Mouse (Mus musculus): Measurements from ENCODE around the gene Pigr.
A peak's percentile ranks its signal among the peaks of the same experiment; 100 is the strongest.

Pigr gene

DNA sequence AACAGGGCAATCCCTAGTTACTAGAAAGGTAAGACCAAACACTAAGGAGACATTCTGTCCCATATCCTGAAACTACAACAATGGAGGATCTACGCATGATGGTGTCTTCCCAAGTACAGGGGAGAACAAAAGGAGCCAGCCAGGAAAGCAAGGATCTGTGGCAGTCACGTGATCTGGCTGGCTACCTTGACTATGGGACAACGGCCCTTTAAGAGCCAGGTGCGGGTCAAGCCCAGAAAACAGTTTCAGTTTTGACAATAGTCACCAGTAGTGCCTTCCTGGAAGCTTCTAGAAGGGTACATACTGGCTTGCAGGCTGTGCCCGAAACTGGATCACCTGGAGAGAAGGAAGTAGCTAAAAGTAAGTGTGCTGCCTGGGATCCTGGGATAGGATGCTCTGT lies at the start of gene Pigr:
Gene Pigr (plus strand): TSS at position 237 of the 400 bp plus-strand sequence.
- no peak for DNase-seq

- no peak for DNase-seq
These were observed 46.6 kb upstream of the Pigr start for GRCm38 (mm10) chr1:130779867-130780266.

GRCm38 (mm10) chr1:130784054-130784453 lies 42.4 kb upstream of the Pigr start:
- peak; percentile 32 to 38 for DNase-seq

GRCm38 (mm10) chr1:130787001-130787400 lies 39.5 kb upstream of the Pigr start:
- DNase-seq = peak in 1 of 2 experiments; percentile 20

DNA sequence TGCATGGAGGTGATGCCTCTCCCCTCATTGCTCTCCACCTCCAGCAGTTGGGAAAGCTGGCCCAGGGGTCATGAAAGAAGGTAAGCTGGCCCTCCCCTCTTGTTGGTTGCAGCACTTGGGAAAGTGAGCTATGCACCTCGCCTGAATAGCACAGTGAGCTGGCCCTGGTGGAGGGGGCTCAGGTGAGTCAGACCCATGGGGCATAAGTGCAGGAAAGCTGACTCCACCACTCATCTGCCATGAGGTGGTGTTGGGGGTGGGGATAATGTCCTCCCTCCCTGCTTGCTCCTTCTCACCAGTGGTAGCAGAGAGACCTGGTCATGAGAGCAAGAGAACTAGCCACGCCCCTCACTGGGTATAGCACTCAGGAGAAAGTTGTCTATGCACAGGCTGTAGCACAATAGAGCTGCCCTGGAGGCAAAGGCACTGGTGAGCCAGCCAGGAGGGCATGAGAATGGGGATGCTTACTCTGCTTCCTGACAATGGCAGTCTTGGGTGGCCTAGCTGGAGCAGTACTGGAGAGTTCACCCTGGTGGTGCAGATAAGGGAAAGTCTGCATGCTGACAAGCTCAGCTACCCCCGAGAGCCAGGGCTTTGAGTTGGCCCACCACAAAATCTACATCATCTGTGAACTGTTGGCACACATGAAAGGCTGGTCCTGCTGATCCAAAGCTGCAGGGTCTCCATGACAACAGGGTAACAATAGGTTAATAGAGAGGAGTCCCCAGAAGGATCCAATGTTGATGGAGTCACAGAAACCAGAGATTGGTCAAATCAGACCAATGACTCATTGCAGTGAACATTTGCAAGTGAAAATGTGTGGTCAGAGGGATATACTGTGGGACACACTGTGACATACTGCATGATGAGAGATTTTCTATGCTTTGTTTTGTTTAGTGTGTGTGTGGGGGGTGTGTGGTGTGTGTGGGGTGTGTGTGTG lies 36.7 kb upstream of the Pigr start:
- DNase-seq = no peak

- no peak for DNase-seq
These were observed 31.2 kb upstream of the Pigr start for GRCm38 (mm10) chr1:130795331-130795730.

DNA sequence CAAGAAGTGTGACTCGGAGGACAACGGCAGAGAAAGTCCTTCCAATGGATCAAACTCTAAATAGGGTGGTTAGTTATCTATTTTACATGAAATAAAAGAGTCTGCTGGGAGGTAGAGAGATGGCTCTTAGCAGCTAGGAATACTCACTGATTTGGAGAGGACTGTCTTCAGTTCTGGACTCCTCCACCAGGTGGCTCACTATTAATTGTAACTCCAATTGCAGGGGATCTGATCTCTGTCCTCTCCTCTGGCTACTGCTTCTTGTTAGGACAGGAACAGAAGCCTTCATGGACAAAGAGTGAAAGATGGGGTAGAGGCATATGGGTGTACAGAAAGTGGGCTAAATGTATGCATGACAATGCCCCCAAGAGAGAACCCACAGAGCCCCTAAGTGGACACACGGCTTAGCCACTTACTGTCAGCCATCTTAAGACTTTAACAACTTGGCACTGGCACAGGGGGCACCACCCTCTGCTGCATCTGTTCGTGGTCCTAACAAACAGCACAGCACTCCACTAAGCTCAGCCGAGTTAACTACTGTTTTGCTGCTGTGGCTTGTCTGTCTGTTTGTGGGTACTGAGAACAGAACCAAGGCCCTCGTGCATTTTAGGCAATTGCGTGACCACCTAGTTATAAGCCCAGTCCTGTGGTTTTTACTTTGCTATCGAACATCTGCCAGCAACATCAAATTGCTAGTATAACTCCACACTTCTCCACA lies 29.4 kb upstream of the Pigr start:
- peak; percentile 87 to 92 for DNase-seq

- no peak for DNase-seq
These were observed 28.4 kb upstream of the Pigr start for GRCm38 (mm10) chr1:130798037-130798436.

GRCm38 (mm10) chr1:130798551-130798950 lies 27.9 kb upstream of the Pigr start:
- DNase-seq = no peak

DNA sequence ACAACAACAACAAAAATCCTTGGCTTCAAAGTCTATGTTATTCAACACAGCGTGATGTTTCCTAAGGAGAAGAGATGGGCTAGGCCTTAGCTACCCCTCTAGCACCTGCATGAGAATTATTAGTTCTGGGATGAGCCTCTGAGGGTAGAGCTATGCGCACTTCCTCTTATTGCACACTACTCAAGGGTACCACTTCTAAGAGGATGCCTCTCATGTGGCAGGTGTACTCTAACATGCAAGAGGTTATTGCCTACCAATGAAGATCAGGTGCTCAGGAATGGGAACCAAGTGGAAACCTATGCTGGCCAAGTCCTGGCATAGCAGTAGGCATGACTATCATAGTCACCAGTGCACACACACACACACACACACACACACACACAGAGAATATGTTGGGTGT lies 27.1 kb upstream of the Pigr start:
- DNase-seq = no peak

GRCm38 (mm10) chr1:130800602-130801001 lies 25.9 kb upstream of the Pigr start, which contains the start of gene Fcamr:
Gene Fcamr (plus strand): TSS chr1:130800902.
- no peak for DNase-seq

- no peak for DNase-seq
These were observed 25.0 kb upstream of the Pigr start for GRCm38 (mm10) chr1:130801511-130801910.

DNA sequence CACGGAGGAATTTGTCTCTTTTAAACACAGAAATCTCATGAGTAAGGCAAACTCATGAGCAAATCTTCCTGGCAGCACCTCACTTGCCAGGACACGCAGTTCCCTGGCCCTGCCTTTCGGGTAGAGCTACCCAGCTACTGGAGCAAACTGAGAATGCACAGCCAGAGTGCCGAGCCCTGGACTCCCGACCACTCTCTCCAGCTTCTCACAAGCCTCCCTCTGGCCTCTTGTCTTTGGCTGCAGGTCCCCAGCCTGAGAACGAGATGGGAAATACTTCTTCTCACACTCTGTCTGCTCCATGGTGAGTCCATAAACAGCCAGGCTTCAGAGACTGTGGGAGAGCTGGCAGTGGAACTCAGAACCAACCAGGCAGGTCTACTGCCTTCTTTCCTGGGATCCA lies 23.5 kb upstream of the Pigr start:
- no peak for DNase-seq

DNA sequence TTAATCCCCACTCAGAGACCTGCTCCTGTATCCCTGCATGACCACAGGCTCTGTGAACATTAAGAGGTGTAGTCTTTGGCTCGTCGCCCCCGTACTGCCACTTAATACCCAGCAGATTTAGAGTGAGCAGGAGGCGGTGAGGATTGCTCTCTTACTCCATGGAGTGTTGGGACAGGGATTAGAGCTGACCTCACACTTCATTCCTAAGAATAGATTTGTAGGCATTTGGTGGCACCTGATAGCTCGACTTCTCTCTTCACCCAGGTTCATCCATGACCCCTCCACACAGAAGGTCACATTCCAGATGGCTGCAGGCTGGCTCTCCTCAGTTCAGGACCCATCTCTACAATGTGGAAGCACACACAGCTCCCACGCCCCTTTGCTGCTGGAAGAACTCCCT lies 22.2 kb upstream of the Pigr start:
- DNase-seq = no peak

DNA sequence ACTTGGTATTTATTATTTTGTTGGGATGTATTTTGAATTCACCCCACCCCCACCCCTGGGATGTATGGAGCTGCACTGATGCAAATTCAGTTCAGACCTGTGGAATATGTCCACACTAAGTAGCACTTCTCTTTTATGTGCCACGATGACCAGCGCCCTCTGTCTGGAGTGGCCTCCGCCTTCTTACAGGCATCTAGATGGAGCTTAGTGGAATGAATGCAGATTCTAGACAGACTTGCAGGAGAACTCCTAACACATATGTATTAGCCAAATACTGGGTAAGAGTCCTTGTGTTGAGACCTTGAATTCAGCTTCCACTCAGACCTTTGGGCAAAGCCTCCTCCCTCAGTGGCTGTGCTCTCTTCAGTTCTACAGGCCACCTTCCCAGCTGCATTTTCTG lies 15.6 kb upstream of the Pigr start:
- DNase-seq = no peak

DNA sequence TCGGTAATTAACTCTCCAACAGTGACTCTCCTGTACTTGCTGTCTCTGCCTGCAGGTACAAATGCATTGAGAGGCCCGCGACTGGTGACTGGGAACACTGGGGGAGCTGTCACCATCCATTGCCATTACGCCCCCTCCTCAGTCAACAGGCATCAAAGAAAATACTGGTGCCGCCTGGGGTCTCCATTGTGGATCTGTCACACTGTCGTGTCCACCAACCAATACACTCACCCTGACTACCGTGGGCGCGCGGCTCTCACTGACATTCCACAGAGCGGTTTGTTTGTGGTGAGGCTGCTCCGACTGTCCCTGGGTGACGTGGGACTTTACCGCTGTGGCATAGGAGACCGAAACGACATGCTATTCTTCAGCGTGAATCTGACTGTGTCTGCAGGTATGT lies 15.2 kb upstream of the Pigr start:
- DNase-seq = no peak

DNA sequence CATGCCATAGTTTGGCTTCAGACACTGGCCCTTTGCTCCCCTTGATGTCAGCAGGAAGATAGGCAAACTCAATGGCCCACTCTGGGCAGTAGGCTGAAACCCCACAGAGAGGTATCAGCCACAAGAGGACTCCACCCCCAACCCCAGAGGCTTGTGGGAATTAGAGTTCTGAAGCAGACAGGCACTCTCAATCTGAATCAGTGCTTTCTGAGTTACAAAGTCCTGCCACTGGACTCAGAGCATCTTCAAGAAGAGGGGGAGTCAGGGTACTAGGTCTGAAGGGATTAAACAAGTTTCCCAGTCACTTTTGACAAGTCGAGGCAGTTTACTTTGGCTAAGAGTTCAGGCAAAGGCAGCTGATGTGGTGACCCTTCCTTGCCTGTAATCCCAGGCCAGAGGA lies 6.7 kb upstream of the Pigr start:
- DNase-seq = no peak

- no peak for DNase-seq
These were observed 6.0 kb upstream of the Pigr start for GRCm38 (mm10) chr1:130820316-130821148.

GRCm38 (mm10) chr1:130821149-130821471 lies 5.4 kb upstream of the Pigr start:
- no peak for DNase-seq

DNA sequence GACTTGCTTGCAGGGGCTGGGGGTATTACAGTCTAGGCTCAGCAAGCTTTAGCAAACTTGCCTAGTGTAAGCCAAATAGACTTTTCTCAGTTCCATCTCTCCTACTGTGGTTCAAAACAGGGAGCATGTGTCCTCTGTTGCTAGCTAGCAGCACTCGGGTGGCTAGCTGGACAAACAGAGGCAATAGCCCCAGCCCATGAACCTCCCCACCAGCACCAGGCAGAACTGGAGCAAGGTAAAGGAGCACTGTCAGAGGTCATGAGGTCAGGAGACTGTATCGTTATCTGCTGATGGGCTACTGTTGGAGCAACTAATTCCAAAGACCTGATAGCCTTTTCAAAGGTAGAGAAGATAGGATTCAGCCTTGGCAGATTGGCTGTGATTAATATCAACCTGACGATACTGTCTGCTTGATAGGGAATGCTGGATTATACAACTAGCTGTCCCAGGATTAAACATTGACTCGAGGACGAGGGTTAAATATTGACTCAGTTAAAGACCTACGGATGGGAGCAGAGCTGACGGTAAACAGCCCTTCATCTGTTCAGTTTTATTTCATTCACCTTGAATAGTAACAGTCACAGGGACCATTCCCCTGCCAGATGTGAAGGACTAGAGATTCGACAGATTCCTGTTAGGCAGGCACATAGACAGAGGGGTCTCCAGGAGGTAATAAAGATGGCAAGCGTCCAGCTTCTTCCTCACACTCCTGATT lies 4.4 kb upstream of the Pigr start:
- DNase-seq = no peak

DNA sequence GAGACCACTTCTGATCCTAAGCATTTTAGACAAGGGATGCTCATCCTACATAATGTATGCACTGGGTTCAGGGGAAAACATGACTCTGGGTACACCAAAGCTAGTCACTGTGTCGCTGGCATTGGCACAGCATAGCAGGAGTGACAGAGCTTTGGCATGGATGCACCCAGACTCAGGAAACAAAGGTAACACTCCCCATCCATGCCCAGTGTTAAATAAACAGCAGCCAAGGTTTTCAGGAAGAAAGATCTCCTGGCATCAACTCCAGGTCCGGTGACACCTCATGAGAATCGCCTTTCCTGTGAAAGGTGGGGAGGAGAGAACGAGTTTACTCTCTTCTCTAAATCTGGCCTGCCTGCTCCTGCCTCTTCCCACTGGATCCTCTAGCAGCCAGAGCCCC lies 2.2 kb downstream of the Pigr start:
- peak; percentile 45 to 67 for DNase-seq

All from cerebellum, postnatal 14 days (tissue).